Mouse (Mus musculus) 416B (cell line): ENCODE data around the gene Acad9.
"Not testable (repeated sequence)": the region's sequence is repeated elsewhere in the genome, so short reads cannot be mapped to it uniquely, and the experiment has no call there.

Experiments used
- DNase-seq: peaks from one replicate; pipeline ENCODE4 v3.0.0; 2011; ENCODE audit warnings: low read depth

Acad9 gene

DNA sequence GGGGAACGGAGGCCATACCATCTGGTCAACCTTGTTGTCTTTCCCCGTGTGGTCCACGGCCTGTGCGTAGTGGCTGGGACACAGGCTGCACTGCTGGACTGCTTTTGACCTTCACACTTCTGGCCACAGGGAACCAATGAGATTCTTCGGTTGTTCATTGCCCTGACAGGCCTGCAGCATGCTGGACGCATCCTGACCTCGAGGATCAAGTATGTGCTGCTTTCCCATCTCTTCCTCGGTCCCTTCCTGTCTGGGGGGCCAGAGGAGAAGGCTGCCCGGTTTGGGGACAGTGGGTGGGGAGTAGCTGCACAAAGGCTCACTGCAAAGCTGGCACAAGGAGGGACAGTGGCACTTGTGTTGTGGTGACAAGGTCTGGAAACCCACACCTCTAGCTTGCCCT is 21.8 kb downstream of the Acad9 start:
- DNase-seq, result no peak

DNA sequence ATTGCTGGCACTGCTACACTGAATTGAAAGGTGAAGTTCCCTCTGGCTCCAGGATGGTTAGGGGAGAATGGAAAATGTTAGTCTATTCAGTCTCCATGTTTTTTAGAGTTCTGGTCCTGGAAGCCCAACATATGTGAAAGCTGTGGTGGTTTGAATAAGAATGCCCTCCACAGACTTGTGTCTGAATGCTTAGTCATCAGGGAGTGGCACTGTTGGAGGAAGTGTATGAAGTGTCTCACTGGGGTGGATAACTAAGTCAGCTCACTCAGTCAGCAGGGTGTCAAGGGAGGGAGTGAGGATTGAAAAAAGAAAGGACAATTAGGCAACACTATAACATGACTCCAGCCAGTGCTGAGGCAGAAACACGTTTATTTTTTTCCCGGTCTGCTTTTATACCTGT is 29.6 kb downstream of the Acad9 start:
- DNase-seq, result peak; percentile 70

DNA sequence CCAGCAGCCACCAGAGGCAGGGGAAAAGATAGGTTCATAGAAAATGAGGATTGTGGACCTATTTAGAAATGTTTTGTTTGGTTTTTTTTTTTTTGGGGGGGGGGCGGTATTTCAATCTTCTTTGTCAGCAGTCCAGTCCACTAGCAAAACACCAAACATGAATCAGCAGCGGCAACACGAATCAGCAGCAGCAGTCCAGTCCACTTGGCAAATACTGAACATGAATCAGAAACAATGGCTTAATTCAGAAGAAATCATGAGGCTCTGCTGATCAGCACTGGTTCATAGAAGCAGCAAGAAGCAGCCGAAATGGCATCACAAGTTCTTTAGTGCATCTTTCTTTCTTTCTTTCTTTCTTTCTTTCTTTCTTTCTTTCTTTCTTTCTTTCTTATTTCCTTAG is 50.3 kb downstream of the Acad9 start:
- DNase-seq, result no peak

DNA sequence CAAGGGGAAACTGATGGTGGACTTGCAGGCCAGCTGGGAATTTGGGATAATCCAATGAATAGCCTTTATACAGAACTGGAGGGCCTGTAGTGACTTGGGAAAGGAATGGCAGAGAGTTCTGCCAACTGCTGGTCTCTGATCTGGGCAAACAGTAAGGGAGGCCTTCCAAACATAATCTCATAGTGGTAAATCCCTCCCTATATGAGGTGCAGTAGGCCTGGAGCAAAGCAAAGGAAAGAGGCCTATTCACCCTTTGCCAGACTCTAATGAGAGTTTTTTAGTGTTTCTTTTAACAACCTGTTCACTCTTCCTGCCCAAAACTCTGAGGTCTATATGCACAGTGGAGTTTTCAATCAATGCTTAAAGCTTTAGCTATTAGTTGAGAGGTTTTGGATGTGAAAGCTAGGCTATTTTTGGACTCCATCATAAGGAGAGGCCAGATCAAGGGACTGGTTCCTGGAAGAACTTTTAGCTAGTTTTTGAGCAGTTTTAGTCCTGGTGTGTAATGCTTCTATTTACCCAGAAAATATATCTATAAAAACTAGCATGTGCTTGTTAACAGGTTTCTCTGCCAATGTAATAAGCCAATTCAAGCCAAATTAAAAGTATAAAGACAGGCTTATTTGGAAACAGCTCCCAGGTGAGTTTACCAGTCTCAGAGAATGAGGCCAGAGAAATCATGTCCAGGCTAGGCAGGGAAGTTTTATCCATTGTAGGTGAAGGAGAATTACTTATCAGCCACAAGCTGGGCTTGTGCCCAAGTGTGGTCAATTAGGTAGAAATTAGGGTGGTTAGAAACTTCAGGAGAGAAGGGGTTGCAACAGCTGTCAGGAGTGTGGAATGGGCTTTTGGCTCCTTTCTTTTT is 54.1 kb downstream of the Acad9 start:
- no peak for DNase-seq

DNA sequence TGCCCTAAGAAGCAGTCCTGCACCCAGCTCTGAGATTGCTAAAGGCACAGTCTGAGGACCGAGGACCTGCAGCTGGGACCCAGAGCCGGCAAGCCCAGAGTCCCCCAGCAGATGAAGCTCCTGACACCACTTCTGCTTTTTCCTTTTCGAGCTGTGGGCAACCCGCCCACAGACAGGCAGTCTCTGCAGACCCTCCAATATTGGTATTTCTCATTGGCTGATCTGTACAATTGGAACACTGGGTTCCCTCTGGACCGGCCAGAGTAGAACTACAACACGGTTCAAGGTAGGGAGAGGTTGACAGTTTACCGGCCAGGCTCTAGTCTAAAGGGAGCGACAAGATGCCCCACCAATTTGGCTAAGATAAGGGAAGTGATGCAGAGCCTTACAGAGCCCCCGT is 60.4 kb downstream of the Acad9 start:
- DNase-seq, result not testable (repeated sequence)

DNA sequence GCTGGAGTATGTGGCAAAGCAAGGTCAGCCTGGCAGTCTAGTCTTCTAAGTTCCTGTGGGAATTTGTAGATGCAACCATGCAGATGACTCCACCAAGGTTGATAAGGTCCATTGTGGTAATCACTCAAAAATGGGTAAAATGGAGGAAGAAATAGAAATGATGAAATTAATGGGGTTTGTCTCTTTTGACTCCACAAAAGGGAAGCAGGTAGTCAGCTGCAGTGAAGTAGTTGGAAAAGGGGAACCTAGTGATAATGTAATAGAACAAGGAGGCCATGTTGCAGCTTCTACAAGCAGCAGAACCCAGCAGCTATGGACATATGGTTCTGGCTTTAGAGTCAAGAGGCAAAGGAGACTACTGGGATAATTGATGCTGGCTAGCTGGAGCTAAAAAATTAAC is 70.4 kb downstream of the Acad9 start:
- DNase-seq, result peak; percentile 18

DNA sequence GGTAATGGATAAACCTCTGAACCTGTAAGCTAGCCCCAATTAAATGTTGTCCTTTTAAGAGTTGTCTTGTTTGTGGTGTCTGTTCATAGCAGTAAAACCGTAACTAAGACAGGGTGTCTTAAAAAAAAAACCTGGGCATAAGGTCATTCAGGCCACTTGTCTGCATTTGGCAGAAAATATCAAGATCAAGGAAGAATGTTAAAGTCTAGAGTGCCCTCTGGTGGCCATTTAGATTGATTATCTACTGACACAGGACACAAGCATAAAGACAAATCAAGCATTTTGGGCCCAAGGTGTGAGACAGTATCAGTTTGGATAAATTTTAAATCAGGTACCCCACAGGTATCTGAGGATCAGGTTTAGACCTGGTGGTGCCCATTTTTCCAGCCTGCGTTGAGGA is 71.8 kb downstream of the Acad9 start:
- peak; percentile 86 for DNase-seq

DNA sequence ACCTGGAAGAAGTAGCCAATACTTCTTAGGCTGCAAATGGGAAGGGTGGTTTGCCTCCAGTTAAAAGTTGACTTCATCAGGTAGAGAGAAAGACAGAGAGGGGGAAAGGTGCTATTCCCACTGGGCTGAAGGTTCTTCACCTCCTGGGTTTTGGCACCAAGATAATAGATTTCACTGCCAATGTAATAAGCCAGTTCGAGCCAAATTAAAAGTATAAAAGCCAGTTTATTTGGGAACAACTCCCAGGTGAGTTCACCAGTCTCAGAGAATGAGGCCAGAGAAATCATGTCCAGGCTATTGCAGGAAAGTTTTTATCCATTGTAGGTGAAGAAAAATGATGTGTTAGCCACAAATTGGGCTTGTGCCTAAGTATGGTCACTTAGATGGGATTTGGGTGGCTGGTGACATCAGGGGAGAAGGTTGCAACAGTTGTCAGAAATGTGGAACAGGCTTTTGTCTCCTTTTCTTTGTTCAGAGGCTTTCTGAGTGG is 72.4 kb downstream of the Acad9 start:
- DNase-seq, result no peak

DNA sequence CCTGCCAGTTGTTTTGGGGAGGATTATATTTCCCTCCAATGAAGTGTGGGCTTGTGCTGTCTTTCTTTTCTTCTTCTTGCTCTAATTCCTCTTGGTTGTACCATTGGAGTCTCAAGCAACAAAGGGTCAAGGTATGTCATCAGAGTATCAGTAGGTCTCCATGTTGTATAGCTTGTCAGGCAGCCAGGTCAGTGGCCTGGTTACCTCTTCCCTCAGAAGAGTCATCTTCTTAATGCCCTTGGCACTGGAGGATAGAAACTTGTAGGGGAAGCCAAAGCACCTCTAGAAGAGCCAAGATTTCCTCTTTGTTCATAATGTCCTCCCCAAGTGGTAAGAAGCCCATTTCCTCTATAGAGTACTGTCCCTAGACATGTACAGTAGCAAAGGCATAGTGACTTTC is 73.2 kb downstream of the Acad9 start:
- no peak for DNase-seq
